Mouse (Mus musculus) small intestine, adult 2 months (tissue): Measurements from ENCODE around the gene Nxph3.

Source experiments
- CTCF ChIP-seq: fragments of 200-500 bp; IDR thresholded peaks from 2 replicates; pipeline ENCODE4 v1.5.1; 2012; ENCODE audit warnings: low read depth, mild to moderate bottlenecking, control low read depth, inconsistent platforms, low read length, moderate library complexity, mixed read lengths; ENCODE audit not compliant: insufficient replicate concordance, insufficient read length; ENCODE audit errors: extremely low read depth
- POLR2A ChIP-seq: fragments of 200-500 bp; IDR thresholded peaks from 2 replicates; pipeline ENCODE4 v1.6.1; 2012; ENCODE audit warnings: low read depth, mild to moderate bottlenecking, control low read depth, inconsistent platforms, low read length, moderate library complexity

GRCm38 (mm10) chr11:95500412-95500811 lies 14.0 kb downstream of the Nxph3 start:
- no peak for TF ChIP-seq CTCF
- TF ChIP-seq POLR2A, result no peak
